Mouse (Mus musculus) forebrain, embryonic 10.5 days (tissue): ENCODE data around the gene Hbq1b. TPM values are rescaled to one million over a fixed set of nuclear protein-coding genes. Genes with fewer than 3 reads are reported as not detected.
"Not testable (repeated sequence)": the region's sequence is repeated elsewhere in the genome, so short reads cannot be mapped to it uniquely, and the experiment has no call there.

Source experiments
- DNase-seq: peaks from one replicate; pipeline ENCODE4 v3.0.0-alpha.2; 2017; ENCODE audit warnings: low spot score; ENCODE audit errors: extremely low spot score
- H3K27ac ChIP-seq: fragments of 300-500 bp; sonication (generic); 2 replicates; pipeline ENCODE4 v1.5.1; 2016; ENCODE audit warnings: mild to moderate bottlenecking
- H3K27me3 ChIP-seq: fragments of 300-500 bp; sonication (generic); 2 replicates; pipeline ENCODE4 v1.6.1; 2016; ENCODE audit warnings: mild to moderate bottlenecking; ENCODE audit not compliant: poor library complexity, severe bottlenecking
- H3K36me3 ChIP-seq: fragments of 300-500 bp; sonication (generic); replicated peaks from 2 replicates; pipeline ENCODE4 v1.6.1; 2016; ENCODE audit warnings: mild to moderate bottlenecking, moderate library complexity
- H3K4me1 ChIP-seq: fragments of 300-500 bp; sonication (generic); 2 replicates; pipeline ENCODE4 v1.6.1; 2016
- H3K4me3 ChIP-seq: fragments of 300-500 bp; sonication (generic); 2 replicates; pipeline ENCODE4 v1.5.1; 2016; ENCODE audit warnings: mild to moderate bottlenecking, moderate library complexity
- H3K9me3 ChIP-seq: fragments of 300-500 bp; sonication (generic); 2 replicates; pipeline ENCODE4 v1.6.1; 2016; ENCODE audit warnings: mild to moderate bottlenecking, moderate library complexity
- WGBS: fragments of 180-500 bp; shearing (Covaris S2); methylation state at CpG from one replicate; pipeline ENCODE4 v1.1.7; 2016; 5-methylcytosine and 5-hydroxymethylcytosine counted together
- polyA plus RNA-seq: library from polyadenylated mRNA; unstranded; fragments of >200 nt; fragmentation: Nextera tagmentation; extraction: Ambion mirVana; gene quantifications from 2 replicates; pipeline ENCODE4 v1.2.1, GENCODE M21; 2016

Gene Hbq1b
- polyA plus RNA-seq: 6.1 and 10.1 TPM in 2 replicates

- DNase-seq: peak; percentile 64
- 22% methylated on average over 31 of the region's 33 CpGs for WGBS
- H3K4me3 ChIP-seq: peak within 1 kb of the TSS; percentile 43
- H3K9me3 ChIP-seq, H3K4me1 ChIP-seq, H3K36me3 ChIP-seq: not testable (repeated sequence)
- H3K27me3 ChIP-seq: peaks cover 18% of the 10 kb centered on the region
- 0 out of 2 replicates have a peak within 1 kb of the TSS, but pooled peaks have one; percentile 22 for H3K27ac ChIP-seq
Observed at GRCm38 (mm10) chr11:32286695-32287492, at the start of gene Hbq1b. Gene Hbq1b (plus strand): TSS chr11:32286965.

GRCm38 (mm10) chr11:32237411-32237795 lies 49.4 kb upstream of the Hbq1b start:
- no peak overlapping the region for H3K27ac ChIP-seq
- H3K36me3 ChIP-seq: peaks cover 99% of the 10 kb centered on the region
- H3K4me3 ChIP-seq: no peak overlapping the region
- 91% methylated on average over 3 of the region's 3 CpGs for WGBS
- no peaks in the 10 kb centered on the region for H3K9me3 ChIP-seq
- no peak for DNase-seq
- H3K4me1 ChIP-seq: no peaks in the 10 kb centered on the region
- H3K27me3 ChIP-seq: no peaks in the 10 kb centered on the region

- peaks cover 98% of the 10 kb centered on the region for H3K36me3 ChIP-seq
- DNase-seq: peak; percentile 58
- H3K4me1 ChIP-seq: peaks cover 3% of the 10 kb centered on the region; the same call in 1 of the 2 replicates
- H3K9me3 ChIP-seq: no peaks in the 10 kb centered on the region
- H3K27me3 ChIP-seq: no peaks in the 10 kb centered on the region
- 71% methylated on average over 5 of the region's 5 CpGs for WGBS
- H3K27ac ChIP-seq: no peak overlapping the region
- no peak overlapping the region for H3K4me3 ChIP-seq
Observed at GRCm38 (mm10) chr11:32238093-32238860, 48.5 kb upstream of the Hbq1b start.

- no peaks in the 10 kb centered on the region for H3K27me3 ChIP-seq
- no peak for DNase-seq
- H3K36me3 ChIP-seq: peaks cover 95% of the 10 kb centered on the region
- H3K27ac ChIP-seq: no peak overlapping the region
- peaks cover 10% of the 10 kb centered on the region; the same call in 1 of the 2 replicates for H3K4me1 ChIP-seq
- no peak overlapping the region for H3K4me3 ChIP-seq
- no peaks in the 10 kb centered on the region for H3K9me3 ChIP-seq
Observed at GRCm38 (mm10) chr11:32241391-32241790, 45.4 kb upstream of the Hbq1b start.

- peaks cover 10% of the 10 kb centered on the region; the same call in 1 of the 2 replicates for H3K4me1 ChIP-seq
- H3K27ac ChIP-seq: no peak overlapping the region
- no peak for DNase-seq
- 89% methylated on average over 3 of the region's 3 CpGs for WGBS
- no peaks in the 10 kb centered on the region for H3K27me3 ChIP-seq
- peaks cover 95% of the 10 kb centered on the region for H3K36me3 ChIP-seq
- no peak overlapping the region for H3K4me3 ChIP-seq
- no peaks in the 10 kb centered on the region for H3K9me3 ChIP-seq
Observed at GRCm38 (mm10) chr11:32242209-32242608, 44.6 kb upstream of the Hbq1b start.

GRCm38 (mm10) chr11:32243205-32243955 lies 43.4 kb upstream of the Hbq1b start:
- peaks cover 96% of the 10 kb centered on the region for H3K36me3 ChIP-seq
- WGBS: 78% methylated on average over 7 of the region's 7 CpGs

GRCm38 (mm10) chr11:32244064-32244463 lies 42.7 kb upstream of the Hbq1b start:
- DNase-seq: no peak
- H3K4me3 ChIP-seq: no peak overlapping the region
- no peaks in the 10 kb centered on the region for H3K9me3 ChIP-seq
- H3K27ac ChIP-seq: peak overlapping the region; percentile 73
- H3K4me1 ChIP-seq: peaks cover 10% of the 10 kb centered on the region; the same call in 1 of the 2 replicates
- WGBS: 81% methylated on average over 3 of the region's 3 CpGs
- H3K36me3 ChIP-seq: peaks cover 94% of the 10 kb centered on the region
- H3K27me3 ChIP-seq: no peaks in the 10 kb centered on the region

More at GRCm38 (mm10) chr11:32243205-32243955, 43.4 kb upstream of the Hbq1b start:
- Histone ChIP-seq H3K27ac (peak overlapping the region; percentile 73), H3K4me1 (peaks cover 10% of the 10 kb centered on the region; the same call in 1 of the 2 replicates), H3K27me3 (no peaks in the 10 kb centered on the region), H3K9me3 (no peaks in the 10 kb centered on the region), H3K4me3 (no peak overlapping the region)
- no peak for DNase-seq

GRCm38 (mm10) chr11:32244617-32245016 lies 42.1 kb upstream of the Hbq1b start:
- WGBS: 94% methylated on average over 1 of the region's 1 CpGs
- H3K36me3 ChIP-seq: peaks cover 95% of the 10 kb centered on the region
- H3K27ac ChIP-seq: peak overlapping the region; percentile 73

GRCm38 (mm10) chr11:32245614-32246013 lies 41.2 kb upstream of the Hbq1b start:
- Histone ChIP-seq H3K27me3 (no peaks in the 10 kb centered on the region), H3K4me1 (peaks cover 10% of the 10 kb centered on the region; the same call in 1 of the 2 replicates), H3K27ac (no peak overlapping the region), H3K36me3 (peaks cover 95% of the 10 kb centered on the region), H3K9me3 (no peaks in the 10 kb centered on the region), H3K4me3 (no peak overlapping the region)
- 95% methylated on average over 6 of the region's 6 CpGs for WGBS
- DNase-seq: no peak

More at GRCm38 (mm10) chr11:32244617-32245016, 42.1 kb upstream of the Hbq1b start:
- no peaks in the 10 kb centered on the region for H3K27me3 ChIP-seq
- no peaks in the 10 kb centered on the region for H3K9me3 ChIP-seq
- H3K4me1 ChIP-seq: peaks cover 10% of the 10 kb centered on the region; the same call in 1 of the 2 replicates
- DNase-seq: no peak
- no peak overlapping the region for H3K4me3 ChIP-seq

GRCm38 (mm10) chr11:32247068-32247467 lies 39.7 kb upstream of the Hbq1b start:
- Histone ChIP-seq H3K9me3 (no peaks in the 10 kb centered on the region), H3K36me3 (peaks cover 95% of the 10 kb centered on the region), H3K4me3 (no peak overlapping the region), H3K4me1 (peaks cover 10% of the 10 kb centered on the region; the same call in 1 of the 2 replicates), H3K27me3 (no peaks in the 10 kb centered on the region), H3K27ac (peak overlapping the region; percentile 11; the same call in 1 of the 2 replicates)
- no peak for DNase-seq

GRCm38 (mm10) chr11:32248350-32248749 lies 38.4 kb upstream of the Hbq1b start:
- WGBS: 93% methylated on average over 3 of the region's 3 CpGs
- Histone ChIP-seq H3K9me3 (no peaks in the 10 kb centered on the region), H3K4me3 (no peak overlapping the region)

More at GRCm38 (mm10) chr11:32248350-32248749, 38.4 kb upstream of the Hbq1b start:
- no peak for DNase-seq
- Histone ChIP-seq H3K4me1 (peaks cover 6% of the 10 kb centered on the region; the same call in 1 of the 2 replicates), H3K36me3 (peaks cover 95% of the 10 kb centered on the region), H3K27ac (no peak overlapping the region), H3K27me3 (no peaks in the 10 kb centered on the region)
